Mouse (Mus musculus) brain, embryonic 14.5 days (tissue): ENCODE measurements at regions not wholly inside any gene's neighbourhood (a gene's known extent, or its start where the extent isn't known, plus 50 kb on each side); places are given as distances from the start of the nearest gene placed in this dataset.
A peak's percentile ranks its signal among the peaks of the same experiment; 100 is the strongest.

ENCODE experiments used
- DNase-seq: peaks from one replicate; pipeline ENCODE4 v3.0.0-alpha.2; 2011; ENCODE audit warnings: low read depth
- CTCF ChIP-seq: fragments of 200-500 bp; IDR thresholded peaks from 2 replicates; pipeline ENCODE4 v1.5.1; 2012; ENCODE audit warnings: inconsistent platforms, mild to moderate bottlenecking, moderate library complexity, borderline replicate concordance; ENCODE audit not compliant: insufficient read depth, insufficient read length; ENCODE audit errors: extremely low read depth
- POLR2A ChIP-seq: fragments of 200-500 bp; IDR thresholded peaks from 2 replicates; pipeline ENCODE4 v1.6.1; 2012; ENCODE audit warnings: mild to moderate bottlenecking, inconsistent platforms, borderline replicate concordance; ENCODE audit not compliant: poor library complexity, insufficient read depth, insufficient read length, severe bottlenecking; ENCODE audit errors: extremely low read depth

DNA sequence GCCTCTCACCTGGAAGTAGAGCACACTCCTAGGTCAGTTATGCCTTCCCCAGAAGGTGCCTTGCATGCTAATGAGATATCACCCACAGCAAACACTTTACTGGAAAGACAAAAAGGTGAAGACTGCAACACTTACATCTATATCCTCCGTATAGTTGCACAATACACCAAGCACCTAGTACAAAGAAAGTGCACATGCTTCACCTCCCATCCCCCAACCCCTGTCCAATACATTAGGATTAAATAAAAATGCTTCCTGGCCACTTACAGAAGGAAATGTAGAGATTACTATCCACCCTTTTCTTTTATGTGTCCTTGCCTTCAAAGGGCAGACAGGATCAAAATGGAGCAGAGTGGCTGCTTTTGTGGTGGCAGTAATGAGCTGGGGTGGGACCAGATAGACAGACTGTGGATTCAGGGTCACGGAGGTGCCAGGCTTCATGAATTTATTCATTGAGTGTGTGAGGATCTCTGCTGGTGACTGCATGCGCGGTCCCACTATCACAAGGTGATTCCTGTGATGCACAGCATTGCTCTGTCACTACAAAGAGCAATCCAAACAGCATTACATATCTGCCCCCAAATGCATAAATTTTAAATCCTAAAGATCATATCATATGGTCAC is 109.9 kb upstream of the Fat4 start:
- peak; percentile 84 for DNase-seq
- TF ChIP-seq CTCF (no peak), POLR2A (no peak)

DNA sequence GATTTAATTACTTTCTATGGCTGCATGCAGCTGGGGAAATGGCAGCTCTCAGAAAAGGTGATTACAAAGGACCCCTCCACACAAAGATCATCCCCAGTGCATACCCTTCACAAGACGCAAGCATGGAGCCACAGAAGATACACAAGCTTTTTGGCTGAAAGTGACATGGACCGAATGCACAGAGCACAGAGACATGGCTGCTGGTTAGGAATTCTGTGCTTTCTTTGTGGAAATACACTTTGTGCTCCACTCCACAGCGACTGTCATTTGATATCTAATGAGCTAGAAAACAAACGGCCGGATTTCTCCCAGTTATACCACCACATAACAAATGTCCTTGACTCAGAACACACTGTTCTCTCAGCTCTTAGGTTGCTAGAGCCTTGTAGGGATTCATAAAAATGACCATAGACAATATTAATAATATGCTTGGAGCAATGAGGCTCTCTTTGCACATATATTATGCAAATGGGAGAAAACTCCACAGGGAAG is 132.1 kb upstream of the Fat4 start:
- TF ChIP-seq POLR2A (no peak), CTCF (no peak)
- DNase-seq: peak; percentile 65

- TF ChIP-seq POLR2A: no peak
- no peak for TF ChIP-seq CTCF
- peak; percentile 5 for DNase-seq
Measured at GRCm38 (mm10) chr3:38753446-38754205, 133.1 kb upstream of the Fat4 start.

GRCm38 (mm10) chr3:38742155-38742554 is 144.6 kb upstream of the Fat4 start:
- TF ChIP-seq CTCF: no peak
- TF ChIP-seq POLR2A: no peak
- DNase-seq: no peak

GRCm38 (mm10) chr3:38722606-38723005 is 164.1 kb upstream of the Fat4 start:
- DNase-seq: no peak
- no peak for TF ChIP-seq CTCF
- no peak for TF ChIP-seq POLR2A

DNA sequence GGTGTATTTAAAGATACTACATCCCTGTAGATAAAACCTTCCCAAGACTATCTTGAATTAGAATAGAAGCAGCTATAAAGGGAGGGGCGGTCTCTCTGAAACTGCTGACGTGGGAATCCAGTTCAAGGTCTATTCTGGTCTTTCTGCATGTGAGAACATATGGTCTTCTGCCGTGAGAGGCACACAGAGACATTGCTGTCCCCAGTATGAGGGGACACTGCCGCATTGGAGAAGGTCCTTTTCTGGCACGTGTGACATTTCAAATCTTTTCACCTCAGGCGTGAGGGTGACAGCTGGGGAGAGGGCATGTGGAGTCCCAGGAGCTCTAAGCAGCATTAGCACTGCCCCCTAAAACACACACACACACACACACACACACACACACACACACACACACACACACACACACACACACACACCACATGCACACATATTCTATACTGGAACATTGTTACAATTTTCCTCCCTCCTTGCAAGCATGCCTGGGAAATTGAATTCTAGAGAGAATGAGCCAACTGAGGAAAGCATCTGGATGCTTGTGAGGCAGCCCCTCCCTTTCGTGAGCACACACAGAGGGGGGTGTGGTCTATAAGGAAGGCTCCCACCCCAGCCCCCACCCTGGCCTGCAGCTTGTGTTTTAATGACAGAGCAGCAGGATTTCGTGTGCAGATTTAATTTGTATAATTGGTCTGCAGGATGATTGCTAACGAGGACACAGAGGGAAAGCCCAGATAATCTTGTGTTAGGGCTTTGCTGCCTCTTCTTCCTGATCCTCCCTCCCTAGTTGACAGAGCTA is 174.5 kb upstream of the Fat4 start:
- DNase-seq: peak; percentile 95
- TF ChIP-seq POLR2A: no peak

DNA sequence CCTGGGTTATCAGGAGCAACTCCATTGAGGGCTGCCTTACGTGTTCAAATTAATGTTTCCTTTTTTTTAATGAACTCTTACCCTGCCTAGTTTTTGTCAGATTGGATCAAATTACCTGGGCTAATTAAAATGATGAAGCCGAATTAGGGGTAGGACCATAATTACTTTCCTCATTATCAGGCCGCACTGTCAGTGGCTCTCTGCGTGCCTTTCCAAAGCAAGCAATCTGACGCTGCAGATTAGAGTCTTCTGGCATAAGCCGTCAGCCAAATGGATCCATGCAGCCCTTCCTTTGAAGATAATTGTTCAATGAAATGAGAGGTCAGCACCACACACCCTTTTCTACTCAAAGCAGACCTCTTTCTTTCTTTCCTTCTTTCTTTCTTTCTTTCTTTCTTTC is 175.5 kb upstream of the Fat4 start:
- DNase-seq: peak; percentile 89
- TF ChIP-seq POLR2A (no peak), CTCF (no peak)

DNA sequence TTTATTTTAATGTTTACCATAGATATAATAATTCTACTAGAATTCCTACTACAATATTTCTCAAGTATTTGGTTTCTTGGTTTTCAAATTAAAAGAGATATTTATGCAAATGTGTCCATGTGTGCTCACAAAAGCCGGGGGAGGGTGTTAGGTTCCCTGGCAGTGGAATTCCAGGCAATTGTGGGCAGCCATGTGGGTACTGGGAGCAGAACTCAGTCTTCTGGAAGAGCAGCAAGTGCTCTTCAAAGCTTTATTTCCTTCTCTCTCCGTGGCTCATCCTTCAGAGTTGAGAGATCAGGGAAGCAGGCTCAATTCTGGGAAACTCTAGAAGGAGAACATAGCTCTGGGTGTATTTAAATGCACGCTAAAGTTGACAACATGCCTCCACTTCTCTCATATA is 178.8 kb upstream of the Fat4 start:
- DNase-seq: no peak
- TF ChIP-seq POLR2A (no peak), CTCF (no peak)

- TF ChIP-seq CTCF (no peak), POLR2A (no peak)
- no peak for DNase-seq
Measured at GRCm38 (mm10) chr3:38699206-38699605, 187.5 kb upstream of the Fat4 start.

DNA sequence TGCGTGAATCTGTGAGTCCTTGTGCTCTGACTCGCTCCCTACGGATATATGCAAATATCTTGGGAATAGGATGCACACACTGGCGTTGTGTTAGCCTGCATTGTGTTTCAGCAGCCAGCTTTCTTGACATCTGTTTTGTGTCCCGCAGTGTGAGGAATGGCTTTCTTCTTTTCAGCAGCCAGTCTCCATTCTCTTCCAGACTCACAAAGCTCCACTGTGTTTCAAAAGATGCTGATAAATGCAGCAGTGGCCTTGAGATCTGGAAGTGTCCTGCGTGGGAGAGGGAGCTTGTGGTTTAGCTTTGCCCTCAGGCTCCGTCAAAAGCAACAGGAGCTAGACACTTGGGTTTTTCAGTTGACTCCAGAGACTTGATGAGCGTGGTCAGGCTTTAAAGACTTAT is 188.9 kb upstream of the Fat4 start:
- no peak for TF ChIP-seq POLR2A
- TF ChIP-seq CTCF: no peak
- DNase-seq: peak; percentile 87

DNA sequence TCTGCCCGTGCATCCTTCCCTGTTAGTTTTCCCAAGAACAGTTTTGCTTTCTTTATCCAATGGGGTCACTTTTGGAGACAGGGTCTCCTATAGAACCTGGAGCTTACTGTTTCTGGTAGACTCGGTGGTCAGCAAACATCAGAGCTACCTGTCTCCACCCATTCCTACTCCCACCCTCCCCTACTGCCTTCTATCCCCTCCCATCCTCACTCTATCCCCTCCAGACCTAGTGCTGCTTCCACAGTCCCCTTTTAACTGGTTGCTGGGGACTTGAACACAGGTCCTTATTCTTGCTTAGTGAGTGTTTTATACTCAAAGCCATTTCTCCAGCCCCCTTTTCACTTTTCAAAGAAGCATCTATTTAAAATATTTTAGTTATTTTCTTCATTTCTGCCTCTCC is 189.4 kb upstream of the Fat4 start:
- DNase-seq: no peak
- no peak for TF ChIP-seq CTCF
- TF ChIP-seq POLR2A: no peak
